Mouse (Mus musculus) lung, adult 2 months (tissue): ENCODE measurements around the gene Dync1h1.

Experiments
- CTCF ChIP-seq: fragments of 200-500 bp; IDR thresholded peaks from 2 replicates; pipeline ENCODE4 v1.5.1; 2011; ENCODE audit warnings: mild to moderate bottlenecking, low read length, control low read depth; ENCODE audit not compliant: insufficient read depth
- POLR2A ChIP-seq: fragments of 200-500 bp; IDR thresholded peaks from 2 replicates; pipeline ENCODE4 v1.6.1; 2011; ENCODE audit warnings: low read depth, mild to moderate bottlenecking, control low read depth, low read length, borderline replicate concordance; ENCODE audit errors: extremely low read depth

GRCm38 (mm10) chr12:110606161-110606560 lies 4.9 kb downstream of the Dync1h1 start:
- TF ChIP-seq CTCF (no peak), POLR2A (no peak)
